Mouse (Mus musculus) hindbrain, postnatal 0 days (tissue): ENCODE results near the gene Casp3. TPM values are rescaled to one million over a fixed set of nuclear protein-coding genes. Genes with fewer than 3 reads are reported as not detected.
"Not testable (repeated sequence)": the region's sequence is repeated elsewhere in the genome, so short reads cannot be mapped to it uniquely, and the experiment has no call there.

ENCODE experiments used
- ATAC-seq: fragments of 200-750 bp; cut with Nextera tagmentation; 2 replicates; pipeline ENCODE4 v1.8.0; 2017; ENCODE audit warnings: mild to moderate bottlenecking, moderate TSS enrichment, moderate library complexity
- DNase-seq: peaks from one replicate; pipeline ENCODE4 v3.0.0-alpha.2; 2015; ENCODE audit warnings: low spot score
- H3K27ac ChIP-seq: fragments of 300-500 bp; sonication (generic); 2 replicates; pipeline ENCODE4 v1.5.1; 2014; ENCODE audit warnings: mild to moderate bottlenecking
- H3K27me3 ChIP-seq: fragments of 300-500 bp; sonication (generic); 2 replicates; pipeline ENCODE4 v1.6.1; 2014; ENCODE audit warnings: low read length, mixed read lengths; ENCODE audit not compliant: insufficient read depth
- H3K36me3 ChIP-seq: fragments of 300-500 bp; sonication (generic); 2 replicates; pipeline ENCODE4 v1.6.1; 2014; ENCODE audit warnings: low read length, mixed read lengths; ENCODE audit not compliant: insufficient read depth
- H3K4me1 ChIP-seq: fragments of 300-500 bp; sonication (generic); 2 replicates; pipeline ENCODE4 v1.6.1; 2014; ENCODE audit warnings: antibody characterized with exemption, low read length, mixed read lengths; ENCODE audit not compliant: insufficient read depth
- H3K4me2 ChIP-seq: fragments of 300-500 bp; sonication (generic); 2 replicates; pipeline ENCODE4 v1.6.1; 2014; ENCODE audit warnings: low read depth, mild to moderate bottlenecking, low read length, moderate library complexity, mixed read lengths
- H3K4me3 ChIP-seq: fragments of 300-500 bp; sonication (generic); 2 replicates; pipeline ENCODE4 v1.5.1; 2014; ENCODE audit warnings: low read length
- H3K9ac ChIP-seq: fragments of 300-500 bp; sonication (generic); replicated peaks from 2 replicates; pipeline ENCODE4 v1.6.1; 2014; ENCODE audit warnings: mild to moderate bottlenecking, low read length, moderate library complexity, mixed read lengths
- H3K9me3 ChIP-seq: fragments of 300-500 bp; sonication (generic); 2 replicates; pipeline ENCODE4 v1.6.1; 2016; ENCODE audit warnings: low read length, mixed read lengths
- CTCF ChIP-seq: IDR thresholded peaks from 2 replicates; pipeline ENCODE4 v1.5.1; 2016; ENCODE audit warnings: antibody characterized with exemption, control low read depth, low read depth
- WGBS: fragments of 180-500 bp; shearing (Covaris S2); extraction: QIAGEN DNeasy Blood & Tissue Kit; methylation state at CpG from one replicate; pipeline ENCODE4 v1.1.7; 2014; 5-methylcytosine and 5-hydroxymethylcytosine counted together
- polyA plus RNA-seq: library from polyadenylated mRNA; unstranded; fragments of >200 nt; fragmentation: Nextera tagmentation; extraction: Ambion mirVana; gene quantifications from 2 replicates; pipeline ENCODE4 v1.2.1, GENCODE M21; 2015
- total RNA-seq: library from RNA; depleted of rRNA; stranded (reverse); fragments of >200 nt; gene quantifications from 2 replicates; pipeline ENCODE4 v1.2.3, GENCODE M21; 2014

Casp3 gene
- total and polyA plus RNA-seq, 2 experiments from 2014 or later = 92.0 to 174 TPM

- H3K4me1 ChIP-seq = no peaks in the 10 kb centered on the region
- no peak overlapping the region for H3K4me2 ChIP-seq
- H3K36me3 ChIP-seq = peaks cover 22% of the 10 kb centered on the region; the same call in 1 of the 2 replicates
- no peaks in the 10 kb centered on the region for H3K27me3 ChIP-seq
- 98% methylated on average over 2 of the region's 2 CpGs for WGBS
- no peak overlapping the region for H3K27ac ChIP-seq
- TF ChIP-seq CTCF = no peak
- H3K9ac ChIP-seq = no peak overlapping the region
- H3K9me3 ChIP-seq = no peaks in the 10 kb centered on the region
- no peak for DNase-seq
- ATAC-seq = no peak
- H3K4me3 ChIP-seq = no peak overlapping the region
Observed at GRCm38 (mm10) chr8:46573964-46574363, 43.1 kb upstream of the Casp3 start.

GRCm38 (mm10) chr8:46578794-46579193 is 38.3 kb upstream of the Casp3 start:
- no peak overlapping the region for H3K4me2 ChIP-seq
- no peak overlapping the region for H3K9ac ChIP-seq
- no peak for TF ChIP-seq CTCF
- no peaks in the 10 kb centered on the region for H3K9me3 ChIP-seq
- 94% methylated on average over 9 of the region's 9 CpGs for WGBS
- no peaks in the 10 kb centered on the region for H3K4me1 ChIP-seq
- ATAC-seq (no peak), DNase-seq (no peak)
- peaks cover 31% of the 10 kb centered on the region; the same call in 1 of the 2 replicates for H3K36me3 ChIP-seq
- H3K27ac ChIP-seq = no peak overlapping the region
- no peaks in the 10 kb centered on the region for H3K27me3 ChIP-seq
- no peak overlapping the region for H3K4me3 ChIP-seq

DNA sequence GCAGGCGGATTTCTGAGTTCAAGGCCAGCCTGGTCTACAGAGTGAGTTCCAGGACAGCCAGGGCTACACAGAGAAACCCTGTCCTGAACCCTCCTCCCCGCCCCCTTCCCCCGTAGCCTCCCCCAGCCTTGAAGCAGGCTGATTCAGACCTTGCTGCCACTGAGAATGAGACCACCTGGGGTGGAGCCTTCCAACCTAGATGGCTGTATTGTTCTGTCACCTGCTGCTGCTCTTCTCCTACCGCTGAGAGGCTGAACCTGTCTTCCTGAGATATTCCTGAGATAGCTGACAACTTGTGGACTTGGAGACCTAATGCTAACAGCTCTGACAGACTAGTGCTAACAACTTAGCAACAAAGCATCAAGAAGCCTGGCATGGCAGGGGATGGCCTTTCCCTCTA is 32.8 kb upstream of the Casp3 start:
- not testable (repeated sequence) for H3K27ac ChIP-seq, H3K9ac ChIP-seq, H3K4me2 ChIP-seq, H3K4me1 ChIP-seq, H3K9me3 ChIP-seq, H3K36me3 ChIP-seq, H3K27me3 ChIP-seq, DNase-seq, ATAC-seq, H3K4me3 ChIP-seq
- 47% methylated on average over 4 of the region's 4 CpGs for WGBS

- no peak for DNase-seq
- Histone ChIP-seq H3K36me3 (0 out of 2 replicates have a peak, but pooled peaks cover 4% of the 10 kb centered on the region), H3K4me1 (no peaks in the 10 kb centered on the region), H3K4me2 (no peak overlapping the region), H3K9ac (no peak overlapping the region), H3K9me3 (no peaks in the 10 kb centered on the region), H3K27me3 (no peaks in the 10 kb centered on the region), H3K4me3 (no peak overlapping the region), H3K27ac (no peak overlapping the region)
- WGBS = 63% methylated on average over 3 of the region's 3 CpGs
- no peak for ATAC-seq
- TF ChIP-seq CTCF = no peak
Observed at GRCm38 (mm10) chr8:46585576-46585975, 31.5 kb upstream of the Casp3 start.

DNA sequence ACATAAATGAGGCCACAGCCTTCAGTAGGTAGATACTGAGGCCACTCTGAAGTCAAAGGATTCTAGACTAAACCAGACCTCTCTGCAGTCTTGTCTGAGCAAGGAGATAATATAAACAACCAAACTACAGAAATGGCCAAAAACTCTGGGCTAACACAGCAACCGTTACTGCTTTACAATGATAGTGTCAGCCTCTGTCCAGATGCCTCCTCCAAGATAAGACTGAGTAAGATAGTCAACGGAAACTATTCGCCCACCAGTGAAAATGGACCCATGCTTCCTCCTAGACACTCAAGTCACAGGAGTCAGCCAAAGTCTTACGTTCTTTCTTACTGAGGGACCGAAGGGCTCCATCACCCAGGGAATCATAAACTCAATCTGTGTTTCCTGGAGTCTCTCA is 29.2 kb upstream of the Casp3 start:
- Histone ChIP-seq H3K36me3 (no peaks in the 10 kb centered on the region), H3K9me3 (no peaks in the 10 kb centered on the region), H3K9ac (no peak overlapping the region), H3K27me3 (no peaks in the 10 kb centered on the region), H3K4me2 (no peak overlapping the region), H3K4me1 (no peaks in the 10 kb centered on the region), H3K27ac (no peak overlapping the region), H3K4me3 (no peak overlapping the region)
- no peak for DNase-seq
- TF ChIP-seq CTCF = no peak
- 93% methylated on average over 5 of the region's 5 CpGs for WGBS
- no peak for ATAC-seq

- no peaks in the 10 kb centered on the region for H3K27me3 ChIP-seq
- no peaks in the 10 kb centered on the region for H3K9me3 ChIP-seq
- H3K4me1 ChIP-seq = no peaks in the 10 kb centered on the region
- H3K4me2 ChIP-seq = no peak overlapping the region
- no peak for TF ChIP-seq CTCF
- no peak overlapping the region for H3K9ac ChIP-seq
- DNase-seq (no peak), ATAC-seq (no peak)
- H3K36me3 ChIP-seq = no peaks in the 10 kb centered on the region
- no peak overlapping the region for H3K4me3 ChIP-seq
- WGBS = 96% methylated on average over 2 of the region's 2 CpGs
- no peak overlapping the region for H3K27ac ChIP-seq
Observed at GRCm38 (mm10) chr8:46588663-46589062, 28.4 kb upstream of the Casp3 start.

DNA sequence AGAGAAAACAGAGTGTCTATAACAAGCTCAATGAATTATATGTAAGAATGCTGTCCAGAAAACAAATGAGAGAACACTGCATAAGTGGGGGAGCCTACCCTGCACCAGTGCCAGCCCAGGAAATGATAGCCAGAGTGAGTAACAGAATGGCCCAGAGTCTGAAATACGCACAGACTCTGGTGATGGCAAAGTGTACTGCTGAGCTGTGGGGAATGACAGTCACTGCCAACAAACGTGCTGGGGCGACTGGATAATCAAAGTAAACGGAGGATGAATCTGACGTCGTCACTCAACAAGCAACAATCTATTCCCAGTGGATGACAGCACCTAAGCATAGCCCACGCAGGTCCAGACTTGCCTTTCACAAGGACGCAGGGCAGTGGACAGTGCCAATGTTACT is 24.0 kb upstream of the Casp3 start:
- DNase-seq (no peak), ATAC-seq (no peak)
- H3K27me3 ChIP-seq = no peaks in the 10 kb centered on the region
- H3K4me2 ChIP-seq = no peak overlapping the region
- WGBS = 81% methylated on average over 8 of the region's 8 CpGs
- H3K4me1 ChIP-seq = no peaks in the 10 kb centered on the region
- no peak overlapping the region for H3K4me3 ChIP-seq
- TF ChIP-seq CTCF = no peak
- H3K9me3 ChIP-seq = no peaks in the 10 kb centered on the region
- no peaks in the 10 kb centered on the region for H3K36me3 ChIP-seq
- H3K9ac ChIP-seq = no peak overlapping the region
- H3K27ac ChIP-seq = no peak overlapping the region
